Mouse (Mus musculus): ENCODE results near the gene Taok1. TPM values are rescaled to one million over a fixed set of nuclear protein-coding genes. Genes with fewer than 3 reads are reported as not detected.

The Taok1 gene
- polyA plus RNA-seq, 1 experiment: 7.6 TPM

DNA sequence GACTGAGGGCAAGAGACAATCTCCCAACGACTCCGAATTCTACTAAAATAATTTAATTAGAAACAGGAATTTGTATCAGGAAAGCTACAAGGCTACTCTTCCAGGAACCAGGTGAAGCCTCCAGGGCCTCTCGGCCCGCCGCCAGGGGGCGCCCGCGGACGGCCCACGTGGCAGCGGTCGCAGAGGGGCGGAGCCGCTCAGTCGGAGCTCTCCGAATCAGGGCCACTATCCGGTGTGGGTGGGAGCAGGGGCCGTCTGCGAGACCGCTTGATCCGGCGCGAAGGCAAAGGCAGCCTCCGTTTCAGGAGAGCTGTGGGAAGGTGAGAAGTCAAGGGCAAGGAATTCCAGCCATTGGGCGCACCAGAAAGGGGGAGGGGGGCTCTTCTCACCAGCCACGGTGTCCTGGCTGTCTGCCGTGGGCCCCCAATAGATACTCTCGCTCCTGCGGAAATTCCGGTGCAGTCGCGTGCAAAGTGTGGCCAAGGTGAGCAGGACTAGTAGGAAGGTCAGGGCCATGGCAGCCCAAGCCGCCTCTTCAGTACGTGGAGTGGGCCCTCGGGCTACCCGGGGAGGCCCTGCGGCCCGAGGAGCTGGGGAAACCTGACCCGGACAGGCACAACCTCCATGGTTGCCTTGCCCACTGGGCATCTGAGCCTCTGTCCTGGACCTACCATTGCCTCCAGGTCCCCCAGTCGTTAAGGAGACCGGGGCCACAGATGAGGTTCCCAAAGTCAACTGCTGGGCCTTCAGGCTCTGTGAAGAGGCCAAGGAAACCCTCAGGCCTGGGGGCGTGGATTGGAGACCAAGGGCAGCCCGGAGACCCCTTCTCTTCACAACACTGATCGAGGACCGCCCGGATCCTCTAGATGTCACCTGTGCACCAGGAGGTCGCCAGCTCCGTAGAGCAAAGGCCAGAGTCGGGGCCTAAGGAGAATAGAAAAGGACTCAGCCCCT is 99.3 kb downstream of the Taok1 start:
- no peak for DNase-seq (ENCODE audit: low read depth)

DNA sequence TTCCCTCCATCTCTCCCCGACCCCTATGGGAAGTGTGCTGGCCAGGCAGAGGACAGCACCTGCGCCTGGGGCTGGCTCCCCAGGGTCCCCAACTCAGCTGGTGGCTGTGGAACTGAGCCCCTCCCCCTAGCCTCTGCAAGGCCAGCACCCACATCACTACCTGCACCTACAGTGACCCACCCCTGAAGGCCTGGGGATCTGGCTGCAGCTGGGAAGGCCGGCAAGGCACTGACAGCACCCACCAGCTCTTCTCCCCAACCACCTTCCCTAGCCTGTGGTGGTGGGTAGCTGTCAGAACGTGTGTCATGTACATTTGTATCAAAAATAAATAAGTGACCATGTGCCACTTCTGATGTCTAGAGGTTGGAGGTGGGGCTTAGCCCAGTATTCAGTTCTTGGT is 100.2 kb downstream of the Taok1 start:
- DNase-seq (ENCODE audit: low read depth): no peak

DNA sequence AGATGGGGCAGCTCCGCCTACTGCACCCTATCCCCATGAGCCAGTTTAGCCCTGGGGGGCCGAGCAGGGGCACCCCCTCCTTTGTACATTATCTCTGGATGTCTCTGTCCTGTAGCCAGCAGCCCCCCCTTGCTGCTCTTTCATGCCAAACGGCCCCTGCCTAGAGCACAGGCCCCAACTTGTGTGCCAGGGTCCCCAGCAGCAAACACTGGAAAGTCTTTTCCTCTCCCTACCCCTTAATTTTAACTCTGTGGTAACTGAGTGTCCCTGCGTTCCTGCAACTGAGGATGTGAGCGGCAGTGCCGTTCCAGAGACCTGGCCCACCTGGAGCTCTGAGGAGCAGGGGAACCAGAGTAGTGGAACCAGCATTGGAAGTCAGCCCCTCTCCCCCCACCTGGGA is 100.7 kb downstream of the Taok1 start:
- no peak for DNase-seq (ENCODE audit: low read depth)

DNA sequence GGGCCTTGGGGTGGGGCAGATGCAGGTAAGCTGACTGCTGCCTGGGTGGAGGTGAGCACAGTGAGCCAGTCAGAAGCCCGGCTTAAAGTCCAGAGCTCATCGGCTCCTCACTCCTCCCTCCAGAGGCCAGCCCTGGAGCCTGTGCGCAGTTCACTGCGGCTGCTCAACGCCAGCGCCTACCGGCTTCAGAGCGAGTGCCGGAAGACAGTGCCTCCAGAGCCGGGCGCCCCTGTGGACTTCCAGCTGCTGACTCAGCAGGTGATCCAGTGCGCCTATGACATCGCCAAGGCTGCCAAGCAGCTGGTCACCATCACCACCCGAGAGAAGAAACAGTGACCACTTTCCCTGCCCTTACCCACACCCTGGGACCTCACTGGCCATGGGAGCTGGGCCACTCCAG is 101.3 kb downstream of the Taok1 start:
- no peak for DNase-seq (ENCODE audit: low read depth)

DNA sequence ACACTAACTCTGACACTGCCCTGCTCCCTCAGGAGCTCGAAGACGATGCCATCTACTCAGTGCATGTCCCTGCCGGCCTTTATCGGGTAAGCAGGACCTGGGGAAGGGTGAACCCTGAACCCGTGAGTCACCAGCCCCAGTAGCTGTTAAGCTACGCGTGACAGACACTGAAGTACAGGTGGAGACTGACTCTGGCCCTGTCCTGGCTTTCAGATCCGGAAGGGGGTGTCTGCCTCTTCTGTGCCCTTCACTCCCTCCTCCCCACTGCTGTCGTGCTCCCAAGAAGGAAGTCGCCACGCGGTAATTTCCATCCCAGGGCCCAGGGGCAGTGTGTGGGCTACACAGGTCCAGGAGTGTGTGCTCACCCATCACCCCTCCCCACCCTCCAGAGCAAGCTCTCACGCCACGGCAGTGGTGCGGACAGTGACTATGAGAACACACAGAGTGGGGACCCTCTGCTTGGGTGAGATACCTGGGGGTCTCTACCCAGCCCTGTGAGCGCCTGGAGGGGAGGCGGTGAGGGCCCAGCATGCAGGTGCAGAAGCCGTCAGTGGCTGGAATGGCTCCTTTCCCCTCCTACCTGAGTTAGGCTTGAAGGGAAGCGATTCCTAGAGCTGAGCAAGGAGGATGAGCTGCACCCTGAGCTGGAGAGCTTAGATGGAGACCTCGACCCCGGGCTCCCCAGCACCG is 102.2 kb downstream of the Taok1 start:
- DNase-seq (ENCODE audit: low read depth): no peak

DNA sequence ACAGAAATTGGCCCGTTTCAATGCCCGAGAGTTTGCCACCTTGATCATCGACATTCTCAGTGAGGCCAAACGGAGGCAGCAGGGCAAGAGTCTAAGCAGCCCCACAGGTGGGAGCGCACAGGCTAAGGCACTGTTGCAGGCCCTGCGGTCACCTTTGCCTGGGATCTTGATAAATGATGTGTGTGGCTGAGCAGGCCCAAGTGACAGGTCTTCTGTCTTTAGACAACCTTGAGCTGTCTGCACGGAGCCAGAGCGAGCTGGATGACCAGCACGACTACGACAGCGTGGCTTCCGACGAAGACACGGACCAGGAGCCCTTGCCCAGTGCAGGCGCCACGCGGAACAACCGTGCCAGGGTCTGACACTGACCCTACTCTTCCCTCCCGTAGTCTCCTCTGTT is 103.2 kb downstream of the Taok1 start:
- DNase-seq (ENCODE audit: low read depth): no peak

DNA sequence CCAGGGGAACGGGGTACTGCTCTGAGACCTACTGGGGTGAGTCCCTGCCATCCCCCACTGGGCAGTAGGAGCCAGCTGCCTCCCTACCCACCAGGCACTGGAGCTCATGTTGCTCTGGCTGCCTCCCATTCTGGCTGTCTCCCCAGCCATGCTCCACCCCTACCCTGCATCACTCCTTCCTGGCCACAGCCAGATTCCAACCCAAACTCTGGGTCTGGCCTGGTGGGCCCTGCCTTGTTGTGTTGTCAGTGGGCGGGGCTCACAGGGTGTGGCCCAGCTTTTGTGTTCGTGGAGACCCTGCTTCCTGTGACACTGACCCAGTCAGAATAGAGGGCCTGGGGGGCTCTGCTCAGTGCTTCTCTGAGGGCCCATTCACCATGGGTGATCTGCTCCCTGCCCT is 104.1 kb downstream of the Taok1 start:
- no peak for DNase-seq (ENCODE audit: low read depth)

DNA sequence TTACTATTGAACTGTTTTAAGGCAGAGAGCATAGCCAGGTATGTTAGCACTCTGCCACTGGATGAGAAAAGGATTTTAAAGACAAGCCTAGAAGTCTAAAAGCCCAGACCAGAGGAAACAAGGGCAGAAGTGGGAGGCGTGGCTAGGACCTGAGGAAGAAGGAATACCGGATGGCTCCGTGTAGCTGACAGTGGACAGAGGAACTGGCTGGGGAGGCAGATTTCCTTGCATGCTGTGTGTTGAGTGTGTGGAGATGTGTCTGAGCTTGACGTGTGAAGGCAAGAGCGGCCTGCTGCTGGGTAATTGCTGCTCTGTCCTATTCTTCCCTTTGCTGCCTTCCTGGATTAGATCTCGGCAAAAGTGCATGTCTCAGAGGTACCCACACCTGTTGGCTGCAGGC is 105.1 kb downstream of the Taok1 start:
- no peak for DNase-seq (ENCODE audit: low read depth)

DNA sequence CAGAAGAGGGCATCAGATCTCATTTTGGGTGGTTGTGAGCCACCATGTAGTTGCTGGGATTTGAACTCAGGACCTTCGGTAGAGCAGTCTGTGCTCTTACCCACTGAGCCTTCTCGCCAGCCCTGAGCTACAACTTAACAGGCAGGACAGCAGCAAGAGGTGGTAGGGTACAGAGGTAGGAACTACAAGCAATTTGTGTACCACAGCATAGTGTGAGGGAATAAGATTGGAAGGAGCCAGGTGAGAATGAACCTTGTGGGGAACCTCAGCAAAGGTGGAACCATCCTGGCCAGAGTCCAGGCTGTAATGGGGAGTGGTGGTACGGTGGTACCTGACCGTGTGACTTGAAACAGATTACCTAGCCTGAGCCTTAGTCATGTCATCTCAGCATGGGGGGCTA is 105.6 kb downstream of the Taok1 start:
- DNase-seq (ENCODE audit: low read depth): no peak

DNA sequence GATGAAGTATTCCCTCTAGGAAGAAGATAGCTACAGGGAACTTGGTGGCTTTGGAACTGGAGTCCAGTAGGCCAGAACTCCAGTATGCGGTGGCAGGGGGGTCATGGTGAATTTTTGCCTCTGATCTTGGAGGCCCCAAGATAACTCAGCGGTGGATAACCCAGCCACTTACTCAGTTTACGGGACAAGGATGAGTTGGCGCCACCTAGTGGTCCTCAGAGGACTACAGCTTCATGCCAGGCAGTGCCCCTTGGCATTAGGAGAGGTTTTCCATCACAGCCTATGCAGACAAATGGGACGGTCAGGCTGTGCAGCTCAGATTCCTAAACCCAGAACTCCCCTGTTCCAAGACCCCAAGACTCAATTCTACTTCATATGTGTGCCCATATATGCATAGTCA is 106.2 kb downstream of the Taok1 start:
- no peak for DNase-seq (ENCODE audit: low read depth)

DNA sequence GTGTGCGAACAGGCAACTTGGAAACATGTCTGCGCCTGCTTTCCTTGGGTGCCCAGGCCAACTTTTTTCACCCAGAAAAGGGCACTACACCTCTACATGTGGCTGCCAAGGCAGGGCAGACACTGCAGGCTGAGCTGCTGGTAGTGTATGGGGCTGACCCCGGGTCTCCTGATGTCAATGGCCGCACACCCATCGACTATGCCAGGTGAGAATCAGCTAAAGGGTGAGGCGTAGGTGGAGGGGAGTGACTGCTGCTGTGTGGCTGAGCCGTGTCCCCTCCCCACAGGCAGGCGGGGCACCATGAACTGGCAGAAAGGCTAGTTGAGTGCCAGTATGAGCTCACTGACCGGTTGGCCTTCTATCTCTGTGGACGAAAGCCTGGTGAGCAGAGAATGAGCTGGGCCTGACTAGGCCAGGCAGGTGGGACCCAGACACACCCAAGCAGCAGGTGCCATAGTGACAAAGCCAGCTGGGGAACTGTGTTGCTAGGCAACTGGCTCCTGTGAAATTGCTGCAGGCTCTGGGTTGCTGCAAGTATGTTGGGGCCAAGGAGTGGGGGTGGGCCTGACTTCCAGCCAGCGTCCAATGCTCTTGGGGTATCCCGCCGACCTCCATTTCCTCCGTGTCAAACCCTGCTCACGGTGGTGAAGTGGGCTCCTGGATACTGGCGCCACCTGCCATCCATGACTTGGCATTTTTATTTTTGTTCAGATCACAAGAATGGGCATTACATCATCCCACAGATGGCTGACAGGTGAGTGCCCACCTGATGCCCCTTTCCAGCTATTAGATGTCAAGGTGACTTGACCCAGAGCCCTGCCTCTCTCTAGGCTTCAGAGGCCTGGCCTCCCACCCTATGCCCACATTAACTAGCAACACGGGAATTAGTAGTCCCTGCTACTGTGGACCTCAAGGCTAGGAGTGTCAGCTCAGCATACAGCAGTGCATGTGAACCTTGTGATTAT is 107.0 kb downstream of the Taok1 start:
- DNase-seq (ENCODE audit: low read depth): no peak

DNA sequence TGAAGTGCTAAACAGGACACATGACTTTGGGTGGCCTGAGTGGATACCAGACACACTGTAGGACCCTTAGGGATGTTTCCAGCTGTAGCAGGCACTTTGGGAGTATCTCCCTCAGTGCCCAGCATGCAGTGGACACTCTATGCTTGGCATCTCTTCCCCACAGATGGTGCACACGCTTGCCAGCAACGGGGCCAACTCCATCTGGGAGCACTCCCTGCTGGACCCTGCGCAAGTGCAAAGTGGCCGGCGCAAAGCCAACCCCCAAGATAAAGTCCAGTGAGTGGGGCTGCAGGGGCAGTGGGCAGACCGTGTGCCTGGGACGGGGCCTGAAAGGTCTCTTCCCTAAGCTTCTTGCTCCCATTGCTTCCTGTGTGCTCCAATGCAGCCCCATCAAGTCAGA is 108.3 kb downstream of the Taok1 start:
- no peak for DNase-seq (ENCODE audit: low read depth)

DNA sequence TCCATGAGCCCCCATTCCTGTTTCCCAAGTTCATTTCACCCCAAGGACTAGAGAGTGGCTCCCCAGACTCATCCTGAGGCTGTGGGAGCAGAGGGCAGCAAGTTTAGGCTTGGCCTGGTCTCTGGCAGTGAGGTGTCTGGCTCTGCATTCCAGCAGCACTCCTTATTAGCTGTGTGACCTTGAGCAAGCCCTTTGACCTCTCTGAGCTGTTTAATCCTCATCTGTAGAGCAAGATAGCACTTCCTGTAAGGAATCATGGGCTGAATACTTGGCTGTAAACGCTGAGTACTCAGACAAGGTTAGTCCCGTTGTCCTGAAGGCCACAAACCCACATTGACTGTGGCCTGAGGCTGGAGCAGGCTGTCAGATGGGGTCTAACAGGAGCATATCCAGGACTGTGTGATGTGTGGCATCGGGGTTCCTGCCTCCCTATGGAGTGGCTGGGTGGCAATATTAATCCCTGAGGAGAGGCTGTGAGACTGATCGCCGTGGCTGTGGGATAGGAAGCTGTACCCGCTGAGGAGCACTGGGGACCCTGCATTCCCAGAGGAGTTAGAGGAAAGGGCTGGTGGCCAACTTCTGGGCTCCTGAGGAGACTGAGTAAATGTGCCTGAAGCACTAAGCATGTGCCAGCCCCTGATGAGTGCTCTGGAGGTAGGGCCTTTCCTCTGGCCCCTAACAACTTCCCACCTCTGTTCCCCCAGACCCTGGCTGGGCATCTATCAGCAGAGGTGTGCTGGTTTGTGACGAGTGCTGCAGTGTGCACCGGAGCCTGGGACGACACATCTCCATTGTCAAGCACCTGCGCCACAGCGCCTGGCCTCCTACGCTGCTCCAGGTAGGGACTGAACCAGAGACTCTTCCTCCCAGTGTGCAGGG is 109.1 kb downstream of the Taok1 start:
- no peak for DNase-seq (ENCODE audit: low read depth)

DNA sequence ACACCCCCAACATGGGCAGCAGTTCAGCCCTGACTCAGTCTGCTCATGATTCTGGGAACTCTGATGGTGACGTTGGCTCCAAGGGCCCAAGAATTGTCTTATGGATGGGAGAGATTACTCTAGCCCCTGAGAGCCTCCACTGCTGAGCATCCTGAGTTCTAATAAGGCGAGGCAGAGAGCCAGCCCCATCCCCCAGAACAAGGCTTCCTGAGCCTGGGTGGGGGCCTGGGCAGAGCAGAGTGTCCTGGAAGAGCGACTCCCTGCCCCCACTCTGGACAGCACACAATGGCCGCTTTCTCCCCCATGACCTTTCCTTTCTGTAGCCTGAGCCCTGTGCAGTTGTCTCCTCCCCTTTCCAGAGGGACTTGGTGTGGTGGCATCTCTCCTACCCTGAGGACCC is 109.8 kb downstream of the Taok1 start:
- no peak for DNase-seq (ENCODE audit: low read depth)

DNA sequence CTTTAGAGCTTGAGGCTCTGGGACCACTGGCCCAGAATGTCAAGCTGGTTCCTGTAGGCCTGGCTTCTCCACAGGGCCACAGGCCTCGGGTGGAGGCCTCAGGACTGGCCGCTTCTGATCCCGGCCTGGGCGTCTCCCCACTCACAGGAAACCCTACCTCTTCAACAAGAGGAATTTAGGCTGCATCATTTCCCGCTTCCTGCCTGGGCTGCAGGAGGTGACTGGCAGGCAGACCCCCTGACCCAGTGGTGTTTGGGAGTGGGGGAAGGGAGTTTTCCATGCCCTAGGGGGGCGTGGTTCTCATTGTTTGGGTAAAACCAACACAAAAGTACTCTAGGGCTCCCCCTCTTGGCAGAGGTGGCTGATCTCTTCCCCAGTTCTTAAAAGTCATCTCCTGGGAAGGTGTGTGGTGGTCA is 110.3 kb downstream of the Taok1 start:
- DNase-seq (ENCODE audit: low read depth): no peak

DNA sequence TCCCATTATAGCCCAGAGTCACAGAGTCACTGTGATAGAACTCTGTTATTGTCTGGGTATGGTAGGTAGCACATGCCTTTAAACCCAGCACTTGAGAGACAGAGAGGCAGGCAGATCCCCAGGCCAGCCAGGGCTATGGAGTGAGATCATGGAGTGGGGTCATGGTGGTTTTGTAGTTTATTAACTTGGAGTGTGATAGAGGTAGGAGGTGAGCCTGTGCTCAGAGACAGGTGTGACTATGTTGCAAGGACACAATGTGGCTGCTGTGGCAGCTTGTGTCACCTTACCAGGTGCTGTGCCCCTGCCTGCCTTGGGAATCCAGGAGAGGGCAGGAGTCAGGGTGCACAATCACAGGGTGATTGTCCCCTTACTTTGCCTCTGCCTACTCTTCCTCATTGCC is 112.1 kb downstream of the Taok1 start:
- DNase-seq (ENCODE audit: low read depth): no peak

DNA sequence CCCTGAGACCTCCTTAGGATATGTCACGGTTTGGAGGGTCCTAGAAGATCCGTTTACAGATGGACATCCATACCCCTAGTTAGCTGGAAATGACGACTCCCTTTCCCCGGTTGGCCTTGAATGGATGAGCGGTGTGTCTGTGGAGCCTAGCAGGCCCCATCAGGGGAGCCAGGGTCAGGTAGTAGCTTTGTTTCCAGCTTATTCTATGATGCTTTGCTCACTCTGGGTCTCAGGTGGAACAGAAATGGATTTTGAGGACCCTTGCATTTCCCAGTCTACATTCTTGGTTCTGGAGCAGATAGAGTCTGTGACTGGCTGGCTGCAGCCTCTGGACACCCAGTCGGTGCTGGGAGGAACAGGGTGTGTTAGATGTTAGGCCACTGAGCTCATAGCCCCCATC is 112.8 kb downstream of the Taok1 start:
- DNase-seq (ENCODE audit: low read depth): no peak

DNA sequence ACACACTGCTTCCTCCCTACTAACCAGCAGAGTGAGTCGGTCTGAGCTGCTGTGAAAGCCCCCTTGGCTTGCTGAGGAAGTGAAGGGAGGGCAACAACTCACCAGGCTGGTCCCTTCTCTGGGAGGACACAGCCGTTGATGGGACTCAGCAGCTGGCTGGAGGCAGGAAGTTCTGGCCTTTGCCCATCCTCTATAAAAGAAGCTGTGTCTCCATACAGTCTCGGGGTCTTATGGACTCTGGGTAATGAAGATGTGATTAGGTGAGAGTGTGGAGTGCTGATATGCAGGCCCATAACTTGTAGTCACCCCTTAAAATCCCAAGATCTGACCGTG is 113.3 kb downstream of the Taok1 start:
- no peak for DNase-seq (ENCODE audit: low read depth)

DNA sequence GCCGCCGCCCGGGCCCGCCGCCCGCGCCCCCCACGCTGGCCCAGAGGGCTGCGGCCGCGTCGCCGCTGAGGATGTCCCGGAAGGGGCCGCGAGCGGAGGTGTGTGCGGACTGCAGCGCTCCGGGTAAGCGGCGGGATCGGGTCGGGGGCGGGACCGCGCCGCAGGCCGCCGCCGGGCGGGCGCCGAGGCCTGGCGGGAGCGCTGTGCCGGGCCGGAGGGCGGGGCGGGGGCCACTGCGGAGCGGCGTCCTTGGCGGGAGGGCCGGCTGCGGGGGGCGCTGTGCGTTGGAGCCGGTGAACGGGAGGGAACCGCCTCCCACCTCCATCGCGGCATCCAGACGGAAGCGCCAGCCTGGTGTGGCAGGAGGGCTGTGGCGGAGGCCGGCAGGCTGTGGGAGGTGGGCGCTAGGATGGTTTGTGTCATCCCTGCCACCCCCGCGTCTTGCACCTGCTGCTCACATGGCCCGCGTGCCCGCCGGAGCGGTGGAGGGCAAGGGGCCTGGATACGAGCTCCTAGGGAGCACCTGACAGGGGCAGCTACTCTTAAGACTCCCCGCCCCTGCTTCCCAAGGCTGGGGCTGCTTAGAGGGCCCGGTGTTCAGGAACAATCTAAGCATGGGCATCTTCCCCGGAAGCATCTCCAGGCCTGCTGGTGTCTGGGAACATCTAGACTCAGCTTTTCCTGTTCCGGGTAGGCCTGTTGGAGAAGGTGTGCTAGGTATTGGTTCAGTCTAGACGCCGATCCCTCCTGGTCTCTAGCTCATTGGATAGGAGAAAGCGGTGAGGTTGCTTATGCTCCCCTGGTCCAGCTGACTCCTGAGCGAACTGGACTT is 113.9 kb downstream of the Taok1 start, which contains the start of gene Git1:
TSS of gene Git1 (plus strand) at position 51 of the 832 bp plus-strand sequence.
- DNase-seq (ENCODE audit: low read depth): no peak

DNA sequence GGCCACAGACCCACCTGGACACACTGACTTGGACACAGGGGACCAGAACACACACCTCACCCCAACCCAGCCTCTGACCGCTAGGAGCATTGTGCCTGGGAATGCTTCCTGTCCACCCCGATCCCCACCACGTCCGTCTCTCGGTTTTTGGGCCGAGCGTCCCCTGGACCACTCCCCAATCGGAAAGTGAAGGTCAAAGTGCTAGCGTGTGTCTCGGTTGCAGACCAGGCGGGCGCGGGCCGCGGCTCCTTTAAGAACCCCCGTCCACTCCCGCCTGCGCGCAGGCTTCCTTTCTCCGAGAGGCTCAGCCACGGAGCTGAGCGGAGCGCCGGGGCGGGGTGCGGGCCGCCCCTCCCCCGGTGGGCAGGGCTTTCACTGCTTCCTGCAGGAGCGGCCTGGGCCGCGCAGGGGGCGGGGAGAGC is 114.7 kb downstream of the Taok1 start:
- no peak for DNase-seq (ENCODE audit: low read depth)
